Mouse (Mus musculus) NIH3T3 (cell line): ENCODE measurements around the gene Slc9a8.

Experiments
- DNase-seq: peaks from one replicate; pipeline ENCODE4 v3.0.0-alpha.2; 2012; ENCODE audit warnings: low read depth

Slc9a8 gene

GRCm38 (mm10) chr2:167449331-167450275, 28.1 kb downstream of the Slc9a8 start:
- DNase-seq: no peak

DNA sequence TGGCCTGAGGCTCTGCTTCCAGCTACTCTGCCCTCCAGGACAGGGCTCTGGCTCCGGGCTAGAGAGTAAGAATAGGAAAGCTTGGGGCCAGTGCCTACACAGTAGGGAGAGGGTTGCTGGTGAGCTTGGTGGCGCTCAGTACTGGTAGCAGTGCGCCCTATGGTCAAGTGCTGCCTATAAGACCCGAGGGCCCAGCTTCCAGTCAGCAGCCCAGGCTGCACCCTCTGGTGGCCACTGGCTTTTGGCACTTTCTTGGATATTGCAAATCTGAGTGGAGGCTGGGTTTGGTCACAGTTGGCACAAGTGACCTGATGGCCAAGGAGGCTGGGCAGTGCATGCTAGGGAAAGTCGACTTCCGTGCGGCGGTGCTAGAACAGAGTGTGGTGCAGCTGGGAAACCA, 29.1 kb downstream of the Slc9a8 start:
- DNase-seq: peak; percentile 14

DNA sequence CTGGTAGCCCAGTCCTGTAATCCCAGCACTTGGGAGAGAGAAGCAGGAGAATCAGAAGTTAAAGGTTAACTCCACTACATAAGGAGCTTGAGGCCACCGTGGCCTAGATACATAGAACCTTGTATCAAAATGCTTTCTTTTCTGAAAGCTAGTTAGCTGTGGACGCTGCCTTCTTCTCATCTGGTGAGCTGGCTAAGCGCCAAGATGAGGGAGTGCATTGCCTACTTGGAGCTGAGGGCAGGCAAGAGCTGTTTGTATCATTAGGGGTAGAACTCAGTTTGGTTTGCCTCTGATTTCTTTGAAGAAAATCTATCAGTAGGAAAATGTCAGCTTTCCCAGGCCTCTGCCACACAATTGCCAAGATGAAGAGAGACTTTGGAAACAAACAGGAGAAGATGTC, 32.3 kb downstream of the Slc9a8 start:
- peak; percentile 43 for DNase-seq

GRCm38 (mm10) chr2:167456361-167457020, 35.0 kb downstream of the Slc9a8 start:
- DNase-seq: no peak

GRCm38 (mm10) chr2:167457213-167457612, 35.7 kb downstream of the Slc9a8 start:
- DNase-seq: no peak

- DNase-seq: no peak
Observed at GRCm38 (mm10) chr2:167458548-167458947, 37.0 kb downstream of the Slc9a8 start.

DNA sequence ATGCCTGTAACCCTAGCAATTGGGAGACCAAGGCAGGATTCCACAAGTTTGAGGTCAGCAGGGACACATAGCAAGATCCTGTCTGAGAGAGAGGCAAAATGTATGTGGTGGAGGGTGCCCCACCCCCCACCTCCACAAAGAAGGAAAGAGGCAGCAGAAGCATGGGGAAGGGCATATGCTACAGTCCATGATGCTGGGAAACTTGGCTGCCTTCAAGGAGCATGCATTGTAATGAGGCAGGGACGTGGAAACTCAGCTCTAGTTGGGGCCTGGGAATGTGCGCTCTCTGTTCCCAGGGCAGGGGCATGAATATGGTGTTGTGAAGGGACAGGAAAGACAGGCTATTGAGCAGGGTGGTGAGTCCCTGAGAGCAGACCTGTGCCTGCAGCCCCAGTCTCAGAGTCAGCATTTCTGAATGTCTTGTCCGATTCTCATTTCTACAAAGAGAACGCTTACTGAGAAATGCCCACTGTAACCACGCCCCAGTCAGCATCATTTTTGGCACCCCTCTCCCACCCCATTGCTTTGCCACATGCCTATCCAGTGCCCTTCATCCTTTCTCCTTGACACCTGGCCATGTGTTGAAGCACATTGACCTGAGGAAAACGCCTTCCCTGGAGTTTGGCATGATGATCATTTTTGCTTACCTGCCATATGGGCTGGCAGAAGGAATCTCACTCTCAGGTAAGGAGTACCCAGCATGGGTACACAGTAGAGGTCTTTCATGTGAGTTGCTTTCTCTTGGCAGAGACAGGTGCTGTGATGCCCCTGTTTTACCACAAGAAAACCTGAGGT, 37.8 kb downstream of the Slc9a8 start:
- DNase-seq: no peak

DNA sequence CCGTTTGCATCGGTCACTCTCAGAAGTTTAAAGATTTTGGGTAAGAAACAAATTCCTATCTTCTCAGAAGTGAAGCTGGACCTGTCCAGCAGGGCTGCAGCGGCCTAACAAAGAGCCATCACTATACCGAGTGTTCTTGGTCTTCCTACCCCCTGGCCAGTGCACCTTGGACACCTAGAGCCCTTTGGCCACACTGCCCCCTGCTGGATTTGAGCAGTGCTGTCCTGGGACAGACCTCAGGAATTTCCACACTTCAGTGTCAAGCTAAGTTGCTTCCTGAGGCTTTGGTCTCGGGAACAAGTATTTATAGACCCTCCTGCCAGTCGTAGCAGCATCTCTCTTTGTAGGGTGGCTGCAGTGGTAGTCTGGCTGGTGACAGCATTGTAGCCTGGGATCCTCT, 41.4 kb downstream of the Slc9a8 start:
- peak; percentile 86 for DNase-seq

DNA sequence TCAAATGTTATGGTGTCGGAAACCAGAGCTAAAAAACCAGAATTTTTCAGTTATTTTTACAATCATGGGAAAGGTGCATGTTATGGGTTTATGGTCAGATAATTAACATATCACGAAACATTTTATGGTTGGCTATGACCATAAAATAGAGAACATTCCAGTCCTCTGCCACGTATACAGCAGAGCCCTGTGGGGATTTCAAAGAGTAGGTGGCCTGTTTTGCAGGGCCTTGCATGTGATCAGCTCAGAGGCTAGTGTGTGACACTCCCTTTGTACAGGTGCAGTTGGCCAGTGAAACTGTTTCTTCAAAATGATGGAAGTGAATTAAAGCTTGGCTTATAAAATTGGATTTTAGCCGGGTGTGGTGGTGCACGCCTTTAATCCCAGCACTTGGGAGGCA, 42.3 kb downstream of the Slc9a8 start:
- DNase-seq: no peak

DNA sequence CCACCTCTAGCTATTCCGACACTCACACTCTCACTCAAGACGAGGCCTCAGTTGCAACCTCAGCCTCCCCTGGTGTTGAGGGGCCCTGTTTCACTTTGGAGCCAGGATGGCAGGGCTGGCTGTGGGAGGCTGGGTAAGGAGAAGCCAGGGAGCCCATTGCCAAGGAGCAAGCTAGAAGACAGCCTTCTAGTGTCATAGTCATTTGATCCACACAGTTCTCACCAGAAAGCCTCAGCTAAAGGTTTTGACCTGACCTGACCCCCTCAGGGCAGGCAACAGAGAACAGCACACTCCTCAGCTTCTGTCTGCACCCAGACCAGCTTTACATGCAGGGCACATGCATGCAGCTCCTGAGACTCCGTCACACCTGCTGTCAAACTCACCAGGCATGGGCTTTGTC, 44.4 kb downstream of the Slc9a8 start:
- no peak for DNase-seq

DNA sequence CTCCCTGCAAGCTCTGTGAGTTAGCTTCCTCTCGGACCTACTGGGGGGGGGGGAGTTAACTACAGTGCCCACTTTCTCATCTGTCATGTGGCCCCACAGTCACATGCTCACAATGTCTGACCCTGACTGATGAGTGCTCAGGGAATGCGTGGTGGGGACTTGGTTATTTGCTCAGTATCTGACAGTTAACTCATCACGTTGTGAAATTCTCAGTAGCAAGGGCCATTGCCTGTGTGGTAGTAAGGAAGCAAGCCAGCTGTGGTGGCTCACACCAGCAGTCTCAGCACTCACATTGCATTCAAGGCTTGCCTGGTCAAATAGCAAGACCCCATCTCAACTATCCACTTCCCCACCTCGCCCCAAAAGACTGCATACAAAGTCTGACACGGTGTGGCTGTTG, 45.7 kb downstream of the Slc9a8 start:
- no peak for DNase-seq

DNA sequence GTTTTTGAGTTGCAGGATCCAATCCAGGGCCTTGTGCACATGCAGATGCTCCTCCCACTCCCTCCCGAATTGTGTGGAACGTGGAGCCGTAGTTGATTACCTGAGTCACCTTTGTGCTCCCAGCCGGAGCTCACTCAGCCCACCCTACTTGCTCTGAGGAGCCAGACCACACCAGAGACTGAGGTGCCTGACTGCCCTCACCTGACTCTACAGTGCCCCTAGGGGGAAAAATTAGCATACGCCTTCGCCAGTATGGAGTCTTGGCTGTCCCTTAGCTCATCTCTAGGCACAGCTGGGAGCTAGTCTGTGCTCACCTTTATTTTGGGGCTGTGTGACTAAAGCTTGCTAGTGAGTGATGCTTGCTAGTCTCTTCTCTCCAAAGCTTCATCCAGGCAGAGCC, 46.9 kb downstream of the Slc9a8 start:
- DNase-seq: no peak

GRCm38 (mm10) chr2:167470611-167471010, 49.1 kb downstream of the Slc9a8 start:
- DNase-seq: no peak

GRCm38 (mm10) chr2:167471585-167471984, 50.1 kb downstream of the Slc9a8 start:
- no peak for DNase-seq

- DNase-seq: no peak
Observed at GRCm38 (mm10) chr2:167474218-167474617, 52.7 kb downstream of the Slc9a8 start.

DNA sequence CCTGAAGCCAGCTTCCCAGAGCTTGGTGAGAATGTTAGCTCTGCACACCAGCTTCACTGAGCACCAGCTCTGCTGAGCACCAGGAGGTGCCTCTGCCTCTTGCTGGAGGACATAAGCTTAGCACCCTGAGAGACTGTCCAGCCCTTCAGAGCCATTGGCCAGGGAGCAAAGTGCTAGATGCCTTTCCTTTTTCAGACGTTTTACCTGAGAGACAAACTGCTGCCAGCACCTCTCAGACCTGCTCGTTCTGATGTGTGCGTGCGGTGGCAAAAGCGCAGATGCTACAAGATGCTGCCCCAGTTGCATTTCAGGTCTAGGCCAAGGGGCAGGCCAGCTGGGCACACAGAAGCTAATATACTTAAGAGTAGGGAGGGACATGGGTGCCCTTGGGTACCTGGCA, 54.1 kb downstream of the Slc9a8 start:
- no peak for DNase-seq

DNA sequence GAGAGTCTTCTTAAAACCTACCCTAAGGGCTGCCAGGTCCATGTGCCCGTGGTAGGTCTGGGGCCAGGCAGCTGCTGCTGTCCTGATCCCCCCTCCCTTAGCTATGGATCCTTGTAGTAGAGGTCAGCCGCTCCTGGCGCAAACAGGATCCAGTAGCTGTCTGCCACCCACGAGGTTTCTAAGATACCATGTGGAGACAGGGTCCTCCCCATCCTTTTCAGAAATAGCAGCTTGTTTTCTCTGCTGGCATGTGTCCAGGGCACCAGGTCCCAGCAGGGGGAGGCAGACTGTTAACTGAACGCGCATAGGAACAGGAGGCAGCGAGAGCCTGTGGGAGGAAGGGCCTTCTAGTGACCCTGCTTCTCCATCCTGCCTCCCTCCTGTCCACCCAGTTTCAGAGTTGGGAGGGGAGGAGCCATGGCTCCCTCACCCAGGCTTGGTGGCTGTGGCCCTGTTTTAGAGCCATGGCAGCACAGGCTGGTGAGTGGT, 54.7 kb downstream of the Slc9a8 start:
- peak; percentile 58 for DNase-seq

- DNase-seq: no peak
Observed at GRCm38 (mm10) chr2:167476762-167477161, 55.2 kb downstream of the Slc9a8 start.

GRCm38 (mm10) chr2:167478128-167478527, 56.6 kb downstream of the Slc9a8 start:
- DNase-seq: peak; percentile 52

DNA sequence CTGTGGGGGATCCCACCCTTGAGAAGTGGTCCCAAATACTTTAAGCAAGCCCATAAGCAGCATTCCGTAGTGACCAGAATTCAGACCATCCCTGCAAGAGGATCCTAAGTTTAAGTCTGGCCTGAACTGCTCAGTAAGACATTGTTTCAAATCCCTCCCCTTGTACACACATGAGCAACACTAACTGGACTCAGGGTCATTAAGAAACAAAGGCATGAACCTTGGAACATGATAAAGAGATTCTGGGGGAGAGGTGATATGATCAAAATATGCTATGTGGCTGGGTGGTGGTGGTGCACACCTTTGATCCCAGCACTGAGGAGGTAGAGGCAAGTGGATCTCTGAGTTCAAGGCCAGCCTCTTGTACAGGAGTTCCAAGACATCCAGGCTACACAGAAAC, 58.0 kb downstream of the Slc9a8 start:
- no peak for DNase-seq

- no peak for DNase-seq
Observed at GRCm38 (mm10) chr2:167482681-167483080, 61.2 kb downstream of the Slc9a8 start.

GRCm38 (mm10) chr2:167483081-167483826, 61.7 kb downstream of the Slc9a8 start:
- no peak for DNase-seq
